ENCODE assay signal across 9 mouse cellular contexts in genomic region chr1:131074524-131074938, GRCm38 (mm10). TPM values are rescaled to one million over a fixed set of nuclear protein-coding genes. Genes with fewer than 3 reads are reported as not detected.
DNase-seq lines count a peak whose midpoint lies in the region; ATAC-seq and TF ChIP-seq lines count a peak whose summit lies in the region.
"Had no signal": no experiment of that assay in that cellular context is flagged by ENCODE, and none has a peak within 500 bp of the region (broad histone marks: within the 10 kb centered on the region; RNA-seq: fewer than 3 reads in every experiment).

No protein-coding gene starts in this region.

- no peak overlapping the region for H3K9ac ChIP-seq in limb, embryonic 13.5 days

- H3K9me3 ChIP-seq in limb, embryonic 13.5 days: 0 out of 2 replicates have a peak, but pooled peaks cover 3% of the 10 kb centered on the region
- H3K9me3 ChIP-seq in limb, embryonic 10.5 days (replicated peaks): no peaks in the 10 kb centered on the region

- intact Hi-C loops in left cerebral cortex, postnatal 10 days (cut with DNase I): no loop called here

- H3K27me3 ChIP-seq in limb, embryonic 13.5 days: no peaks in the 10 kb centered on the region
- no peaks in the 10 kb centered on the region for H3K27me3 ChIP-seq in limb, embryonic 10.5 days (ENCODE audit: low read depth, poor library complexity, severe bottlenecking)
- H3K27me3 ChIP-seq in kidney, adult 2 months (replicated peaks; ENCODE audit: control insufficient read depth, insufficient read depth, low read length): no peaks in the 10 kb centered on the region

- H3K27ac ChIP-seq in limb, embryonic 13.5 days: 0 out of 2 replicates have a peak overlapping the region, but pooled peaks have one; percentile 15
- H3K27ac ChIP-seq in limb, embryonic 10.5 days: no peak overlapping the region
- no peak overlapping the region for H3K27ac ChIP-seq in kidney, adult 2 months (ENCODE audit: insufficient read depth, low read depth, low read length)

- H3K4me1 ChIP-seq in limb, embryonic 13.5 days: peaks cover 57% of the 10 kb centered on the region
- H3K4me1 ChIP-seq in limb, embryonic 10.5 days: peaks cover 46% of the 10 kb centered on the region
- H3K4me1 ChIP-seq in kidney, adult 2 months (ENCODE audit: control insufficient read depth, insufficient read depth, low read length): peaks cover 38% of the 10 kb centered on the region

- 0 out of 2 replicates have a peak, but pooled peaks cover 3% of the 10 kb centered on the region for H3K36me3 ChIP-seq in limb, embryonic 13.5 days
- H3K36me3 ChIP-seq in limb, embryonic 10.5 days: peaks cover 4% of the 10 kb centered on the region; the same call in 1 of the 2 replicates
- H3K36me3 ChIP-seq in kidney, adult 2 months (ENCODE audit: control insufficient read depth, insufficient read depth, low read length): no peaks in the 10 kb centered on the region

- no peak for TF ChIP-seq POLR2A in kidney, adult 2 months (IDR thresholded peaks at IDR 0.05; ENCODE audit: low read depth, low read length)

- TF ChIP-seq CTCF in kidney, adult 2 months (conservative IDR thresholded peaks at IDR 0.05; ENCODE audit: insufficient read depth, insufficient read length, low read depth, low read length): no peak

- no peak overlapping the region for H3K4me2 ChIP-seq in limb, embryonic 13.5 days (replicated peaks)

- no peak for DNase-seq in limb, embryonic 10.5 days (ENCODE audit: low spot score)
- peak; percentile 66 to 81 for DNase-seq in frontal cortex, adult 2 months (ENCODE audit: extremely low spot score in 1 of 2, low spot score in 1 of 2)
- DNase-seq in left cerebral cortex, postnatal 10 days (ENCODE audit: extremely low spot score in 1 of 2, low spot score in 2 of 2): peak; percentile 57 to 69
- DNase-seq in right cerebral cortex, adult 18-20 months: peak; percentile 83
- no peak for DNase-seq in thymus, postnatal 4 days
- no peak for DNase-seq in urinary bladder, postnatal 14 days (ENCODE audit: low spot score)
- no peak for DNase-seq in kidney, adult 2 months

- ATAC-seq in limb, embryonic 13.5 days (ENCODE audit: low FRiP score, low read depth): no peak

- no peak overlapping the region for H3K4me3 ChIP-seq in limb, embryonic 13.5 days
- no peak overlapping the region for H3K4me3 ChIP-seq in limb, embryonic 10.5 days
- H3K4me3 ChIP-seq in kidney, adult 2 months (ENCODE audit: insufficient read depth, low read depth, low read length): no peak overlapping the region
- H3K4me3 ChIP-seq: myocyte had no signal

- WGBS in limb, embryonic 13.5 days: 73% methylated on average over 8 of the region's 8 CpGs
- 88% methylated on average over 8 of the region's 8 CpGs for WGBS in limb, embryonic 10.5 days
- 47% methylated on average over 8 of the region's 8 CpGs for WGBS in kidney, adult 2 months

RNA-seq across cellular contexts. Expression of gene Mapkapk2, which starts 23.1 kb away (rescaled TPM):
- 42.7 and 43.3 TPM in 2 replicates for polyA plus RNA-seq in limb, embryonic 13.5 days (2015; fragmentation: Nextera tagmentation; extraction: Ambion mirVana)
- 46.8 and 47.9 TPM in 2 replicates for polyA plus RNA-seq in limb, embryonic 10.5 days (2016; fragmentation: Nextera tagmentation; extraction: Ambion mirVana)
- 27.6 and 28.6 TPM in 2 replicates for polyA plus RNA-seq in frontal cortex, adult 2 months (2012; rRNA removed)
- total RNA-seq in left cerebral cortex, postnatal 10 days (2021): 10 to 100 TPM; 26.8 to 31.1 TPM
- 95.3 and 99.5 TPM in 2 replicates for polyA plus RNA-seq in kidney, adult 2 months (2012; rRNA removed)

RNA-seq across cellular contexts. Expression of gene Il10, which starts 54.9 kb away (rescaled TPM):
- 0.10 TPM in 1 of 2 replicates, not detected in the other for polyA plus RNA-seq in limb, embryonic 13.5 days (2015; fragmentation: Nextera tagmentation; extraction: Ambion mirVana)
- not detected in 2 replicates for polyA plus RNA-seq in limb, embryonic 10.5 days (2016; fragmentation: Nextera tagmentation; extraction: Ambion mirVana)
- polyA plus RNA-seq in frontal cortex, adult 2 months (2012; rRNA removed): not detected in 2 replicates
- total RNA-seq in left cerebral cortex, postnatal 10 days (2021): not detected
- not detected in 2 replicates for polyA plus RNA-seq in kidney, adult 2 months (2012; rRNA removed)
- polyA plus RNA-seq: myocyte had no signal

Comparison
In these comparisons a context has a peak if more than half of its experiments do, and no peak if none do; other contexts are left out.
1. DNase-seq: peak in frontal cortex, adult 2 months (2 of 2), left cerebral cortex, postnatal 10 days (2 of 2) and right cerebral cortex, adult 18-20 months (single experiment); none in limb, embryonic 10.5 days (single experiment), thymus, postnatal 4 days (single experiment), urinary bladder, postnatal 14 days (single experiment) and kidney, adult 2 months (single experiment).